Mouse (Mus musculus): ENCODE measurements around the gene Phactr1.

DNA sequence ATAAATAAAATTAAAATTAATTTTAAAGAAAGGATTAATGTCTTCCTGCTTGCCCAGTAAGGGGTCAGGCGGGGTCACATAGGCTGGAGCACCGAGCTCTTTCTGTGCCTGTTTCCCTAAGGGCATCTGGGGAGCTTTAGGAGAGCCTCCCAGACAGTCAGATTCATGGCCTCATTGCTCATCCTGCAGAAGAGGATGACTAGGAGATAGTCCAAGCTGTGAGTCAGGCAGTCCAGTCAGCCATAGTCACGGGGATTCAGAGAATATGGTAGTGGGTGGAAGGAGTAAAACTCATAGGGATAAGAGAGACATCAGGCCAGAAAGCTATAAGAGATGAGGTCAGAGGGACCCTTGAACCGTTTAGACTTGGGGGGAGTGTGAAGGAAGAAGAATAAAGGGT, 362.3 kb downstream of the Phactr1 start:
- no peak for TF ChIP-seq CTCF (IDR thresholded peaks at IDR 0.05; ENCODE audit: borderline replicate concordance, insufficient read depth, low read depth, low read length)
- TF ChIP-seq POLR2A (IDR thresholded peaks at IDR 0.05; ENCODE audit: borderline replicate concordance, insufficient read depth, low read length), result no peak

Measured in cerebellum, adult 2 months (tissue).